Mouse (Mus musculus): ENCODE measurements around the gene Espl1. TPM values are rescaled to one million over a fixed set of nuclear protein-coding genes. Genes with fewer than 3 reads are reported as not detected.

Espl1 gene
- polyA plus RNA-seq, 1 experiment from 2014 or later = 24.8 TPM

- 27% methylated on average over 21 of the region's 21 CpGs for WGBS (ENCODE audit: insufficient replicate concordance)
- Histone ChIP-seq H3K4me1 (ENCODE audit: control insufficient read depth, low read depth, low read length) (no peaks in the 10 kb centered on the region), H3K9ac (ENCODE audit: low read depth, low read length) (no peak within 1 kb of the TSS), H3K9me3 (replicated peaks; ENCODE audit: control insufficient read depth, low read length) (no peaks in the 10 kb centered on the region), H3K4me2 (ENCODE audit: low read depth, low read length) (0 out of 2 replicates have a peak within 1 kb of the TSS, but pooled peaks have one; percentile 2), H3K27ac (ENCODE audit: low read length) (no peak within 1 kb of the TSS), H3K27me3 (ENCODE audit: control insufficient read depth, insufficient read depth, low read depth, low read length) (peaks cover 22% of the 10 kb centered on the region), H3K4me3 (ENCODE audit: low read depth, low read length) (no peak within 1 kb of the TSS), H3K36me3 (ENCODE audit: control insufficient read depth, insufficient read depth) (no peaks in the 10 kb centered on the region)
- no peak for ATAC-seq (ENCODE audit: low read depth)
Observed at GRCm38 (mm10) chr15:102270274-102270960, 25.6 kb upstream of the Espl1 start, which contains the start of gene Gm9918. Gene Gm9918, plus strand, starts transcription at chr15:102270563.

DNA sequence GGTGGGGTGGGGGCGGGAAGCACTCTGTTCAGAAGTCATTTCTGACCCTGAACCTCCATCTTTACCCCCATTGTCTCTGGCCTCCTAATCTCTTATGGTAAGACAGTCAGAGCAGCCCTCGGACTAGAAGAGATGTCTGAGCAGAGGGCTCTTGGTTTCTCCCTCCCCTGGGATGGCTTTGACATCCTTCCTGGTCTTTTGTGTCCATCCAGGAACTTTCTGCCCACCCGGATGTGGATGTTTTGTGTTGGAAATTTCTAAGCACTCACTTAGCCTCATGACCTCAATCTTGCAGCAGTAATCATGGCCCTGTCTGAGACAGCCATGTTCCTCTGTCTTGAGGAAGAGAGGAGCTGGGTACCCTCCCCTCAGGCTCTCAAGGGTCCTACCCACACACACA lies 24.6 kb upstream of the Espl1 start:
- Histone ChIP-seq H3K9ac (ENCODE audit: low read depth, low read length) (no peak overlapping the region), H3K4me2 (ENCODE audit: low read depth, low read length) (no peak overlapping the region), H3K27ac (ENCODE audit: low read length) (no peak overlapping the region), H3K36me3 (ENCODE audit: control insufficient read depth, insufficient read depth) (no peaks in the 10 kb centered on the region), H3K4me3 (ENCODE audit: low read depth, low read length) (no peak overlapping the region), H3K27me3 (ENCODE audit: control insufficient read depth, insufficient read depth, low read depth, low read length) (peaks cover 22% of the 10 kb centered on the region), H3K9me3 (replicated peaks; ENCODE audit: control insufficient read depth, low read length) (no peaks in the 10 kb centered on the region), H3K4me1 (ENCODE audit: control insufficient read depth, low read depth, low read length) (no peaks in the 10 kb centered on the region)
- ATAC-seq (ENCODE audit: low read depth) = no peak
- WGBS (ENCODE audit: insufficient replicate concordance) = 26% methylated on average over 3 of the region's 3 CpGs

GRCm38 (mm10) chr15:102273982-102274716 lies 21.9 kb upstream of the Espl1 start:
- H3K4me2 ChIP-seq (ENCODE audit: low read depth, low read length) = no peak overlapping the region
- no peaks in the 10 kb centered on the region for H3K9me3 ChIP-seq (replicated peaks; ENCODE audit: control insufficient read depth, low read length)
- 63% methylated on average over 6 of the region's 6 CpGs for WGBS (ENCODE audit: insufficient replicate concordance)
- H3K9ac ChIP-seq (ENCODE audit: low read depth, low read length) = no peak overlapping the region
- H3K4me3 ChIP-seq (ENCODE audit: low read depth, low read length) = no peak overlapping the region
- no peak for ATAC-seq (ENCODE audit: low read depth)
- no peaks in the 10 kb centered on the region for H3K36me3 ChIP-seq (ENCODE audit: control insufficient read depth, insufficient read depth)
- peaks cover 5% of the 10 kb centered on the region for H3K4me1 ChIP-seq (ENCODE audit: control insufficient read depth, low read depth, low read length)
- peaks cover 22% of the 10 kb centered on the region for H3K27me3 ChIP-seq (ENCODE audit: control insufficient read depth, insufficient read depth, low read depth, low read length)
- no peak overlapping the region for H3K27ac ChIP-seq (ENCODE audit: low read length)

DNA sequence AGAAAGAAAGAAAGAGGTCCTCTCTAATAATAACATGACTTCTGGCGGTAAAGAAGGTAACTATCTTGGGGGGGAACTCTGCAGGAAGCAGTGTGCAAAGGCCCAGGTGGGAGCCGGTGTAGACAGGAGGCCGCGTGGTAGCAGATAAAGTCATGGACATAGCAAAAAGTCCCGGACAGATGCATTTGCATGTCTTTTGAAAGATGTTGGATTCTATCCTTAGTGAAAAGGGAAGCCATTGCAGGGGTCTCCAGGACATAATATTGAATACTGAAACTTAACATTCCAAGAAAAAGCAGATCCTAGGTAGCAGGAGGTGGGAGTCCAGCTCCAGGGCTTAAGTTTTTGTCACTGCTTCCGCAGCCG lies 17.4 kb upstream of the Espl1 start:
- H3K27ac ChIP-seq (ENCODE audit: low read length) = peak overlapping the region; percentile 41
- peak overlapping the region; percentile 78 for H3K9ac ChIP-seq (ENCODE audit: low read depth, low read length)
- no peaks in the 10 kb centered on the region for H3K27me3 ChIP-seq (ENCODE audit: control insufficient read depth, insufficient read depth, low read depth, low read length)
- WGBS (ENCODE audit: insufficient replicate concordance) = 18% methylated on average over 7 of the region's 7 CpGs
- no peaks in the 10 kb centered on the region for H3K9me3 ChIP-seq (replicated peaks; ENCODE audit: control insufficient read depth, low read length)
- ATAC-seq (ENCODE audit: low read depth) = no peak
- peaks cover 33% of the 10 kb centered on the region for H3K4me1 ChIP-seq (ENCODE audit: control insufficient read depth, low read depth, low read length)
- H3K4me2 ChIP-seq (ENCODE audit: low read depth, low read length) = peak overlapping the region; percentile 90
- peak overlapping the region; percentile 76 for H3K4me3 ChIP-seq (ENCODE audit: low read depth, low read length)
- no peaks in the 10 kb centered on the region; the same call in 1 of the 2 replicates for H3K36me3 ChIP-seq (ENCODE audit: control insufficient read depth, insufficient read depth)

GRCm38 (mm10) chr15:102279092-102279782 lies 16.8 kb upstream of the Espl1 start, which contains the start of gene Mfsd5:
Gene Mfsd5, plus strand, starts transcription at chr15:102279454.
- Histone ChIP-seq H3K4me1 (ENCODE audit: control insufficient read depth, low read depth, low read length) (peaks cover 33% of the 10 kb centered on the region), H3K9me3 (replicated peaks; ENCODE audit: control insufficient read depth, low read length) (no peaks in the 10 kb centered on the region), H3K27ac (ENCODE audit: low read length) (peak within 1 kb of the TSS; percentile 62), H3K4me2 (ENCODE audit: low read depth, low read length) (peak within 1 kb of the TSS; percentile 90), H3K9ac (ENCODE audit: low read depth, low read length) (peak within 1 kb of the TSS; percentile 78), H3K4me3 (ENCODE audit: low read depth, low read length) (peak within 1 kb of the TSS; percentile 76), H3K27me3 (ENCODE audit: control insufficient read depth, insufficient read depth, low read depth, low read length) (no peaks in the 10 kb centered on the region), H3K36me3 (ENCODE audit: control insufficient read depth, insufficient read depth) (no peaks in the 10 kb centered on the region; the same call in 1 of the 2 replicates)
- peak; percentile 94 for ATAC-seq (ENCODE audit: low read depth)
- under 1% methylated on average over 58 of the region's 65 CpGs for WGBS (ENCODE audit: insufficient replicate concordance)

DNA sequence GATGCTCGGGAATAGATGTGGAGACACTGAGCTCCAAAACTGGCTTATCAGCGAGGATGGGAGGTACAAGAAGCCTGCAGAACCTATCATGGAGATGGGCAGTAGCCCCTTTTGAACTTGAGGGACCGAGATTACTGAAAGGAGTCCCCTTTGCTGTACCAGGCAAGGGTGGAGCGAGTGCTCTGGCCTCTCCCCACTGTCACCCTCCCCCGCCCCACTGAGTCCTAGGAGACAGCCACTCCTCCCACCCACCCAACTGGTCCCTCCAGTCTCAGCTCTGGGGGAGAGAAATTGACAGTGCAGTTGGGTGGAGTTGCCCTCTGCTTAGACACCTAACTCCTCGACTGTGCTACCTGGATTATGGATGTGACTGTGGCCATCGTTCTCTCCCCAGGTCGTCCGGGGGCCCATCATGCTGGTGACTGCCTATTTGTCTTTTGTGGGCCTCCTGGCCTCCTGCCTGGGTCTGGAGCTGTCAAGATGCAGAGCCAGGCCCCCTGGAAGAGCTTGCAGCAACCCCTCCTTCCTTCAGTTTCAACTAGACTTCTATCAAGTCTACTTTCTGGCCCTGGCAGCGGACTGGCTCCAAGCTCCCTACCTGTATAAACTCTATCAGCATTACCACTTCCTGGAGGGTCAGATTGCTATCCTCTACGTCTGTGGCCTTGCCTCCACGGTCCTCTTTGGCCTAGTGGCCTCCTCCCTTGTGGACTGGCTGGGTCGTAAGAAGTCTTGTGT lies 16.1 kb upstream of the Espl1 start:
- H3K9me3 ChIP-seq (replicated peaks; ENCODE audit: control insufficient read depth, low read length) = no peaks in the 10 kb centered on the region
- H3K36me3 ChIP-seq (ENCODE audit: control insufficient read depth, insufficient read depth) = no peaks in the 10 kb centered on the region; the same call in 1 of the 2 replicates
- peaks cover 33% of the 10 kb centered on the region for H3K4me1 ChIP-seq (ENCODE audit: control insufficient read depth, low read depth, low read length)
- peak overlapping the region; percentile 90 for H3K4me2 ChIP-seq (ENCODE audit: low read depth, low read length)
- 15% methylated on average over 13 of the region's 13 CpGs for WGBS (ENCODE audit: insufficient replicate concordance)
- peak overlapping the region; percentile 76 for H3K4me3 ChIP-seq (ENCODE audit: low read depth, low read length)
- ATAC-seq (ENCODE audit: low read depth) = peak; percentile 20
- peak overlapping the region; percentile 78 for H3K9ac ChIP-seq (ENCODE audit: low read depth, low read length)
- peak overlapping the region; percentile 62 for H3K27ac ChIP-seq (ENCODE audit: low read length)
- H3K27me3 ChIP-seq (ENCODE audit: control insufficient read depth, insufficient read depth, low read depth, low read length) = no peaks in the 10 kb centered on the region

DNA sequence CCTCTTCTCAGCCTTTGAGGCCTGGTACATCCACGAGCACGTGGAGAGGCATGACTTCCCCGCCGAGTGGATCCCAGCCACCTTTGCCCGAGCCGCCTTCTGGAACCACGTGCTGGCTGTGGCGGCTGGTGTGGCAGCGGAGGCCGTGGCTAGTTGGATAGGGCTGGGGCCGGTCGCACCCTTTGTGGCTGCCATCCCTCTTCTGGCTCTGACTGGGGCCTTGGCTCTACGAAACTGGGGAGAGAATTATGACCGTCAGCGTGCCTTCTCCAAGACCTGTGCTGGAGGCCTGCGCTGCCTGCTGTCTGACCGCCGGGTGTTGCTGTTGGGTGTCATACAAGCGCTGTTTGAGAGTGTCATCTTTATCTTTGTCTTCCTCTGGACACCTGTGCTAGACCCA lies 15.4 kb upstream of the Espl1 start:
- Histone ChIP-seq H3K4me2 (ENCODE audit: low read depth, low read length) (peak overlapping the region; percentile 90; the same call in 1 of the 2 replicates), H3K9ac (ENCODE audit: low read depth, low read length) (no peak overlapping the region; the same call in 1 of the 2 replicates), H3K36me3 (ENCODE audit: control insufficient read depth, insufficient read depth) (no peaks in the 10 kb centered on the region; the same call in 1 of the 2 replicates), H3K4me1 (ENCODE audit: control insufficient read depth, low read depth, low read length) (peaks cover 33% of the 10 kb centered on the region), H3K4me3 (ENCODE audit: low read depth, low read length) (no peak overlapping the region; the same call in 1 of the 2 replicates), H3K9me3 (replicated peaks; ENCODE audit: control insufficient read depth, low read length) (no peaks in the 10 kb centered on the region), H3K27me3 (ENCODE audit: control insufficient read depth, insufficient read depth, low read depth, low read length) (no peaks in the 10 kb centered on the region), H3K27ac (ENCODE audit: low read length) (no peak overlapping the region)
- 84% methylated on average over 19 of the region's 19 CpGs for WGBS (ENCODE audit: insufficient replicate concordance)
- ATAC-seq (ENCODE audit: low read depth) = no peak

All from liver, embryonic 16.5 days (tissue).